21 mouse cellular contexts compared by ENCODE assay signal in the genomic region with DNA sequence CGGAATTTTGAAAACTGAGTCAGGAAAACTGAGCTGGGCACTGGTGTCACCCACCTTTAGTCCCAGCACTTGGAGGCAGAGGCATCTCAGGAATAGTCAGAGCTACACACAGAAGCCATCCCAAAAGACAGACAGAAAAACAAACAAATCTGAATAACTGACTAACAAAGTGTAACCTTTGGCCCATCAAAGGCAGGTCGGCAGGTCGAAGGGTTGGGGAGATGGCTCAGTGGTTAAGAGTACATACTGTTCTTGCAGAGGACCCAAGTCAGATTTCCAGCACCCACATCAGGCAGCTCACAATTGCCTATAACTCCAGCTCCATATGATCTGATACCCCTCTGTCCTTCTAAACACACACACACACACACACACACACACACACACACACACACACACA. TPM values are rescaled to one million over a fixed set of nuclear protein-coding genes. Genes with fewer than 3 reads are reported as not detected.
DNase-seq lines count a peak whose midpoint lies in the region; ATAC-seq and TF ChIP-seq lines count a peak whose summit lies in the region.
"Had no signal": no experiment of that assay in that cellular context is flagged by ENCODE, and none has a peak within 500 bp of the region (broad histone marks: within the 10 kb centered on the region; RNA-seq: fewer than 3 reads in every experiment).

No protein-coding gene starts in this region.

- peak; percentile 29 for DNase-seq in heart, adult 11 months
- no peak for DNase-seq in heart, postnatal 10 days
- peak; percentile 66 for DNase-seq in kidney, adult 2 months
- no peak for DNase-seq in kidney, postnatal 4 days
- DNase-seq in liver, embryonic 13.5 days = no peak
- DNase-seq in liver, embryonic 11.5 days (ENCODE audit: low spot score) = no peak
- no peak for DNase-seq in testis, postnatal 14 days (ENCODE audit: low spot score)
- DNase-seq: adrenal gland, postnatal 25 days; cerebellum, adult 2 months; cerebellum, postnatal 10 days; forebrain, postnatal 0 days; gastrocnemius, postnatal 36 days; heart, adult 18-20 months; heart, postnatal 14 days had no signal

- no peak for ATAC-seq in liver, embryonic 13.5 days (ENCODE audit: low read depth)
- no peak for ATAC-seq in liver, embryonic 11.5 days (replicated peaks; ENCODE audit: low FRiP score)
- ATAC-seq: activated CD4-positive, CD25-positive, alpha-beta regulatory T cell, adult 4 months; forebrain, embryonic 13.5 days; forebrain, postnatal 0 days; Patski had no signal

- TF ChIP-seq POLR2A in kidney, adult 2 months (IDR thresholded peaks at IDR 0.05; ENCODE audit: low read depth, low read length) = no peak

- no peaks in the 10 kb centered on the region for H3K27me3 ChIP-seq in kidney, adult 2 months (replicated peaks; ENCODE audit: control insufficient read depth, insufficient read depth, low read length)
- no peaks in the 10 kb centered on the region for H3K27me3 ChIP-seq in liver, embryonic 13.5 days
- H3K27me3 ChIP-seq in liver, embryonic 11.5 days (replicated peaks; ENCODE audit: control insufficient read depth, insufficient read depth, low read length) = no peaks in the 10 kb centered on the region
- H3K27me3 ChIP-seq: CH12.LX; forebrain, embryonic 13.5 days; hindbrain, embryonic 13.5 days; Patski had no signal

- H3K4me1 ChIP-seq in kidney, adult 2 months (ENCODE audit: control insufficient read depth, insufficient read depth, low read length) = peaks cover 31% of the 10 kb centered on the region; the same call in 1 of the 2 replicates
- H3K4me1 ChIP-seq in liver, embryonic 13.5 days (replicated peaks) = peaks cover 46% of the 10 kb centered on the region
- peaks cover 10% of the 10 kb centered on the region for H3K4me1 ChIP-seq in liver, embryonic 11.5 days (replicated peaks; ENCODE audit: control insufficient read depth, insufficient read depth, low read length)

- no peaks in the 10 kb centered on the region for H3K36me3 ChIP-seq in kidney, adult 2 months (ENCODE audit: control insufficient read depth, insufficient read depth, low read length)
- H3K36me3 ChIP-seq in liver, embryonic 13.5 days = no peaks in the 10 kb centered on the region
- H3K36me3 ChIP-seq in liver, embryonic 11.5 days (ENCODE audit: control insufficient read depth, insufficient read depth, low read length) = no peaks in the 10 kb centered on the region
- H3K36me3 ChIP-seq: embryonic facial prominence, embryonic 10.5 days; heart, embryonic 10.5 days; hindbrain, embryonic 13.5 days had no signal

- no peak overlapping the region for H3K4me2 ChIP-seq in liver, embryonic 13.5 days
- no peak overlapping the region for H3K4me2 ChIP-seq in liver, embryonic 11.5 days
- H3K4me2 ChIP-seq: forebrain, embryonic 13.5 days; hindbrain, embryonic 13.5 days had no signal

- H3K27ac ChIP-seq in kidney, adult 2 months (ENCODE audit: insufficient read depth, low read depth, low read length) = peak overlapping the region; percentile 83
- 0 out of 2 replicates have a peak overlapping the region, but pooled peaks have one; percentile 9 for H3K27ac ChIP-seq in liver, embryonic 13.5 days
- no peak overlapping the region for H3K27ac ChIP-seq in liver, embryonic 11.5 days (ENCODE audit: low read depth, low read length)
- H3K27ac ChIP-seq: embryonic facial prominence, embryonic 10.5 days; forebrain, embryonic 13.5 days; heart, embryonic 10.5 days; hindbrain, embryonic 13.5 days had no signal

- intact Hi-C loops in heart, postnatal 10 days (cut with DNase I) = no loop called here

- no peak overlapping the region for H3K9ac ChIP-seq in liver, embryonic 13.5 days
- no peak overlapping the region for H3K9ac ChIP-seq in liver, embryonic 11.5 days (ENCODE audit: low read depth, low read length)
- H3K9ac ChIP-seq: forebrain, embryonic 13.5 days; forebrain, postnatal 0 days; hindbrain, embryonic 13.5 days had no signal

- H3K4me3 ChIP-seq in kidney, adult 2 months (ENCODE audit: insufficient read depth, low read depth, low read length) = no peak overlapping the region
- H3K4me3 ChIP-seq in liver, embryonic 13.5 days (replicated peaks) = no peak overlapping the region
- H3K4me3 ChIP-seq in liver, embryonic 11.5 days (ENCODE audit: low read depth, low read length) = no peak overlapping the region
- H3K4me3 ChIP-seq: embryonic facial prominence, embryonic 10.5 days; forebrain, embryonic 13.5 days; heart, embryonic 10.5 days; hindbrain, embryonic 13.5 days had no signal

- WGBS in kidney, adult 2 months = 50% methylated on average over 3 of the region's 3 CpGs
- 63% methylated on average over 3 of the region's 3 CpGs for WGBS in liver, embryonic 13.5 days (ENCODE audit: insufficient replicate concordance)
- 66% methylated on average over 3 of the region's 3 CpGs for WGBS in liver, embryonic 11.5 days

- H3K9me3 ChIP-seq in liver, embryonic 13.5 days (replicated peaks) = no peaks in the 10 kb centered on the region
- no peaks in the 10 kb centered on the region for H3K9me3 ChIP-seq in liver, embryonic 11.5 days (ENCODE audit: control insufficient read depth, low read length)
- H3K9me3 ChIP-seq: embryonic facial prominence, embryonic 10.5 days; forebrain, embryonic 13.5 days; heart, embryonic 10.5 days; hindbrain, embryonic 13.5 days had no signal

- TF ChIP-seq CTCF in kidney, adult 2 months (conservative IDR thresholded peaks at IDR 0.05; ENCODE audit: insufficient read depth, insufficient read length, low read depth, low read length) = no peak

RNA-seq across cellular contexts. Expression of gene Rad54l2, which starts 3.8 kb away (rescaled TPM):
- 10 to 100 TPM; 14.6 to 15.8 TPM for total RNA-seq in heart, postnatal 10 days (2021)
- polyA plus RNA-seq in kidney, adult 2 months (2012; rRNA removed) = 17.6 and 18.6 TPM in 2 replicates
- polyA plus RNA-seq in liver, embryonic 13.5 days (2015; fragmentation: Nextera tagmentation; extraction: Ambion mirVana) = 1.8 and 2.0 TPM in 2 replicates
- polyA plus RNA-seq in liver, embryonic 11.5 days (2014; fragmentation: Nextera tagmentation; extraction: Ambion mirVana) = 4.0 and 4.5 TPM in 2 replicates

RNA-seq across cellular contexts. Expression of gene Dcaf1, which starts 36.5 kb away (rescaled TPM):
- total RNA-seq in heart, postnatal 10 days (2021) = 10 to 100 TPM; 23.1 to 25.8 TPM
- 12.4 and 14.7 TPM in 2 replicates for polyA plus RNA-seq in kidney, adult 2 months (2012; rRNA removed)
- 12.0 and 16.6 TPM in 2 replicates for polyA plus RNA-seq in liver, embryonic 13.5 days (2015; fragmentation: Nextera tagmentation; extraction: Ambion mirVana)
- polyA plus RNA-seq in liver, embryonic 11.5 days (2014; fragmentation: Nextera tagmentation; extraction: Ambion mirVana) = 35.5 and 45.4 TPM in 2 replicates

Comparison
In these comparisons a context has a peak if more than half of its experiments do, and no peak if none do; other contexts are left out.
1. DNase-seq: peak in heart, adult 11 months (single experiment) and kidney, adult 2 months (single experiment); none in heart, postnatal 10 days (0 of 2), kidney, postnatal 4 days (0 of 2), liver, embryonic 13.5 days (single experiment), liver, embryonic 11.5 days (single experiment) and testis, postnatal 14 days (single experiment).